Mouse (Mus musculus): Measurements from ENCODE around the gene Dusp16.

Dusp16 gene

DNA sequence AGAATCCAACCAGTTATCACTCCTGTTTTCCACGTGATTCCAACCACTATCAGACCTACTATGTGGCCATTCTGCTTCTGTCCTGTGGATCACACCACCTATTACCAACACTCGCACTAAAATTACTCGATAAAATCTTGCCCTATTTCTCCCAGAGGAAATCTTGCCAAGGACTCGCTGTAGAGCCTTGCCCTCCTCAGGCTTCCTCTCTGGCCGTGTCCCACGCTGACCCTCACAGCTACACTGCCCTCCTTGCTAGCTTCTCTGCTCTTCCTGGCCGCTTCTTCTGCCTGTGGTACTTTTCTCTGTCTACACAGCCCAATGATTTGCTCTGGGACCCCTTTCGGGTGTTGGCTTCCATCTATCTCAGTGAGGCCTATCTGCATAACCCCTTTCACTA, 59.6 kb downstream of the Dusp16 start:
- DNase-seq: no peak

DNA sequence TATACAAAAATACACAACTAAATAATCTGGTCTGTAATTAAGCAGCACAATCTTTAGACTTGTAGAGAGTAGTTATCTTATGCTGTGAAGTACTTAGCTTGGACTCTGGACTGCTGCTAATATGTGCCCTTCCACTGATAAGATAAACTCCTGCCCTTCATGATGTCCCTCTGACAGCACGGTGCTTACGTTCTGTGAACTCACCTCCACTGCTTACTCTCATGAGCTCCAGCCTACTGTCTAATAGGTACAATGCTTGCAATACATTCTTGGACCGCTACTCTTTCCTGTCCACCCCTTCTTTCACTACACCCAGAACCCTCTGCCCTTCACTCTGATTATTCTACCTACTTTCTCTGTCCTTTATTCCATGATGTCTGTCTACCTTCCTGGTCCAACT, 61.4 kb downstream of the Dusp16 start:
- no peak for DNase-seq

DNA sequence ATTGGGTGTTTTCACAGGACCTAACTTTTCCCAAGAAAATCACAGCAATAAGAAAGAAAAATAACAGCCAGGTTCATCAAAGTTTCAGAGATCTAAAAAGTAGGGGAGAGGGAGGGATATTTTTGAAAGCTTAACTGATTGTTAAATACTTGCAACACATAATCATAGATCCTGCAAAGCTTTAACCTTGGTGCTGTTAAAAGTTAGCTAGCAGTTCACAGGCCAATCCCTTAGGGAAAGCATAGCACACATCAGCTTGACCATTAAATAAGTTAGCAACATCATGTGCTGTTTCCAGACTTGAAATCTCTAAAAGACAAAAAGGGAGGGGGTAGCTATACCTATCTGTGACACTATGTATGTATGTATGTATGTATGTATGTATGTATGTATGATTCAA, 67.0 kb downstream of the Dusp16 start:
- DNase-seq: no peak

DNA sequence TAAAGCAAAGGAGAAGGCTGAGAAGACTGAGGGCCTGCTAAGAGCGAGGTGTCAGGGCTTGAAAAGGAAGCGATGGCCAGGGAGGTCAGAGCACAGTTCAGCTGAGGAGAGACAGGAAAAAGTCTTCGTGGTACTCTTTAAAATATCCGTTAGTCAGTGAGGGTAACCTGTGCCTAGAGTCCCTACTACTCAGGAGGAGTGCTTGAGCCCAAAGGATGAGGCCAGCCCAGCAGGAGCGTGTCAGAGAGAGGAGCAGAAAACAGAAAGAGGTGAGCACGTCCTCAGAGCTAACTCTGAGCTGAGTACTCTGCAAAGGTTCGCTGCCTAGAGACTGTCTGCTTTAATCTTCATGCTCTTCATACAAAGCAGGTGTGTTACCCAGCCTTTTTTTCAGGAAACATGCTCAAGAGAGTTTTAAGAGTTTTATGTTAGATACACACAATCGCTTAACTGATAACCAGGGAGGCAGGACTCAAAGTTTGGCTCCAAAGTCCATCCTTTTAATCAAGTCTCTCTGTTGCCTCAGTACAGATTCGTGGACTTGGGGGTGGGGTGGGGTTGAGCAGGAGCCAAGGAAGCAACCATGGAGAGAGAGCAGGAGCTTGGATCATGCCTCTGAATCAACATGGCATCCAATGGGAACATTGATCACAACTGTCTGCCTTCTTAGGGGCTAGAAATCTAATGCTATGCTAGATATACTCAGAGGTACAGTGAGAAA, 68.4 kb downstream of the Dusp16 start:
- peak; percentile 81 to 89 for DNase-seq

DNA sequence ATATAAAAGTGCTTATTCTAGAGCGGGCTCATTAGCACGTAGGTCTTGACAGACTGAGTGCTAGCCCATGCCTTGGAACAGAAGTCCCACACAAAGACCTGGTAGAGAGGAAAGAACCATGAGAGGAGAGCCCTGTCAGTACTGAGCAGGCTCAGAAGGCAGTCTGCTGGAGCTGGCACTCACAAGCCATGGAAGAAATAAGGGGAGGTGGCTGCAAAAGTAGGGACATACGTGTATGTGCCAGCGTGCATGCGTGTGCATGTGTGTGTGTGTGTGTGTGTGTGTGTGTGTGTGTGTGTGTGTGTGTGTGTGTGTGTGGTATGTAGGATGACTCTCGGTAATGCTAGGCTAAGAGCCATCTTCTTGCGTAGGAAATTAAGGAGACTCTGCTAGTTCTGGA, 69.1 kb downstream of the Dusp16 start:
- DNase-seq: no peak

DNA sequence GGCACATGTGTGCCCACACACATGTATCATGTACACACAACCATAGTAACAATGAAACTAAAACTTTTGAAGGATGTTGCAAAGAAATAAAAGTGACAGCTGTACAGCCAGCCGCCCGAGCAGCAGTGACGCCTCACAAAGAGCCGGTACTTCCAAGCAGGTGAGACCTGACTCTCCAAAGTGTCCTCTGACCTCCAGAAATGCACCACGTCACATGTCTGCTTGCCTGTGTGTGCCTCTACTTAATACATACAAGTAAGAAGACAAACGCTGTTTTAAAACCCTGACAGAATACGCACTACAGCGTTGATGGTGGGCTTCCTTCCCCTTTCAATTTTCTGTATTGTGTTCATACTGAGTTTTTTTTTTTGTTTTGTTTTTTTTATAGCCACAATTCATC, 69.5 kb downstream of the Dusp16 start:
- no peak for DNase-seq

DNA sequence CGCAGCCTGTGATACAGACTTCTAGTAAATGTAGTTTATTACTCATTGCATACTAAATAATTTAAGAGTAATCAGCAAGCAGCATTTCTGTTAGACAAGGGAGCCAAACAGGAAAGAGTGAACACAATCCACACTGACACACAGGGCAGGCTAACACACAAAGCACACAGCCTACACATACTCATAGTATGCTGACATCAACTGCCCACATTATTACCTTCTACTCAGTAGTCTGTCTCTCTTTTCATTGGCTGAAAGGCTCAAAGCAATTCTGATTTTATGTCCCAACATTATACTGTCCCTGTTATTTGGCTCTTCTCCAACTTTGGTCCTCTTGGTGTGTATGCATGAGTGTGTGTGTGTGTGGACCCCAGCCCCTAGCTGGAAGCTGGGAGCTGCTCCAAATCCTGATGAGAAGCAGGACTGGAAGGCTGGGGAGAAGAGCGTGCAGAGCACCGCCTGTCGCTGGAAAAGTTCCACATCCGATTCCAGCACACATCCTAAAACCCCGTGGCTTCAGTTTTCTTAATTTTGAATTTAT, 70.6 kb downstream of the Dusp16 start:
- no peak for DNase-seq

DNA sequence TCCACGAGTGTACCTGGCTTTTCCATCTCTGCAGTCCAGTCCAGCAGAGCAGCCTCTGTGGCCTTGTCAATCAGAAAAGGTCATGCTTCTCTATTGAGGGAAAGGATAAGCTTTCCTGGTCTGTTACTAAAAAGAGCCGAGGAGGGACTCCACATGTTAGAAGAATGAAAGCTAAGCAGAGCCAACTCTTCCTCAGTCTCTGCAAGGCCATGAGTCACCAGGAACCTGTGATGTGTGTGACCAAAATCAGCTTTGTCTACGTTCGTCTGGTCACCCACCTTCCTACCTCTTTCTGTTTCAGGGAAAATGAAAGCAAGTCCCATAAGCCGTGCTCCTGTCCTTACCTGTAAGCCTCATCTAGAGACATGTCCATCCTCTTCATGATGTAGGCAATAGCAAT, 72.3 kb downstream of the Dusp16 start:
- no peak for DNase-seq

DNA sequence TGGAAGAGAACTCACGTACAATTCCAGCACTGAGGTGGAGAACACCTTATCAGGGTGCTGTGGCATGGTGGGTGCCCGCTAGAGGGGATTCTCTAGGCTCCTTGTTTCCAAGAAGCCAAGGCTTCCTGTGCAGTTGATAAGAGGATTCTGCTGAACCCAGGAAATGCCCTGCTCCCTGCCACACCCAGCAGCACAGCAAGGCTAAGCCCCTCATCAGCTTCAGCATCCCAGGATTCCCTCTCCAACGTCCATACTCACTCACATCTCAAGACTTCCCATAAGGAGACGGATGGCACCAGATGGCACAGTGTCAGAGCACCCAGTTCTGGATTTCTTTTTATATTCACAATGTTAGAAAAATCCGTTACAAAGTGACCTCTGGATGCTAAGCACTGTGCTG, 73.3 kb downstream of the Dusp16 start:
- no peak for DNase-seq

DNA sequence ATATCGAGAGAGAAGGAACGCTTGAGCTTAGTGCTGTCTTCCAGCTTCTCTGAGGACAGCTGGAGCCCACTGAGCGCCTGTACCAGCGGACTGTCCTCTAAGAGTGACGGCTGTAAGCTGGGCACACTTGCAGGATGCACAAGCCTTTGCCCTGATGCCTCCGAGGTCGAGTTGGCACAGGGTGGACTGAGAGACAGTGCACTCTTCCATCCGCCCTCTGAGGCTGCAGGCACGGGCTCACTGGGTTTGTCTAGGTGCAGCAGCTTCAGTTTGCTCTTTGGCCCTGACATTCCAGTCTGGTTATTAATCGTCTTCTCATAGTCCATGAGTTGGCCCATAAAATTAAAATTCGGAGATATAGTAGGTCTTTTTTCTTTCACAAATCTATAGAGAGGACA, 73.8 kb downstream of the Dusp16 start:
- DNase-seq: peak; percentile 60 to 84

DNA sequence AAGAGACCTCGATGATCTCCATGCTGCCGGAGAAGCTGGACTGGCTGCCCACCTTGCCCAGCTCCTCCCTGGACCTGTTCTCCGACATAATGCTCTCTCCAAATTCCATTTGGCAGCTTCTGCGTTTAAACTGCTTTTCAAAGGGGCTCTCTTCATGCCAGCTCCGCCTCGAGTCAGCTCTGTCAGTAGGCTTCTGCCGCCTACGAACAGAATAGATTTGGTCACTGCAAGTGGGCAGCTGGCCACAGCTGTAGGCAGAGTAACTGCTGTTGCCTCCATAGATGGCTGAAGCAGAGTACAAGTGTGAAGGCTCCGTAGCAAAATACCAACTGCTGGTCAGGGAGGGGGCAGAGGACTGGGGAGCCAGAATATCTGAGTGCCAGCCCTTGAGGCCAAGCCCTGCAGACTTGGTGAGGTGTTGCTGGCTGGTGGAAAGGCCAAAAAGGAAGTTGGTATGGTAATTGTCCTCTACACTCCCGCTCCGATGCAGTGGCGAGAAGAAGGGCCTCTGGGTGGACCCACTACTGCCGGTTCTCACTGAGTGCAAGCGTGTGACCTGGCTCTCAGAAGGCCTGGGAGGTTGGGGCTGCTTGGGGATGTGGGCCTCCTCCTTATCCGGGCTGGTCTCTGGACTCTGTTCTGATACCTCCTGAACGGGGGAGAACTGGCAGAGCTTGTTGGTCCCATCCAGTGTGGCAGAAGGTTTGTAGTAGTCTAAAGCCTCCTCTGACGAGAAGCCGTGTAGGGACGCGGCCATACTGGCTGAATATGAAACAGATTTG, 74.3 kb downstream of the Dusp16 start:
- DNase-seq: peak in 1 of 2 experiments; percentile 51

DNA sequence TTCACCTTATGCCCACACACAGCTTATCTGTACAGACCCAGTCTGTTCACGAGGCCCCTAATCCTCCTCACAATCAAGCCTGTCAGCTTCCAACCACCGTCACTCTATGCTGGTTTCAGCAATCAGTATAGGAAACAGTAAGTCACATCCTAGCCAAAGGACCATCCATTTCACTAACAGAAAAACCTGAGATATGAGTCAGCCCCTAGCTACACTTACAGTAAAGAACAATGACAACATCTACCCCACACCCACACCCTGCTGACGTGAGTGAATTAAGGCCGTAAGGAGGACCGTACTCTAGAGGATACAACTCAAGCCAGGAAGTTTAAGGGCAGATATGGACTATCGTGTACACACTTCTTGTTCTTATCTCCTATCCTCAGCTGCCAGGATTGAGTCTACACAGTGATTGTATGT, 76.2 kb downstream of the Dusp16 start:
- no peak for DNase-seq

DNA sequence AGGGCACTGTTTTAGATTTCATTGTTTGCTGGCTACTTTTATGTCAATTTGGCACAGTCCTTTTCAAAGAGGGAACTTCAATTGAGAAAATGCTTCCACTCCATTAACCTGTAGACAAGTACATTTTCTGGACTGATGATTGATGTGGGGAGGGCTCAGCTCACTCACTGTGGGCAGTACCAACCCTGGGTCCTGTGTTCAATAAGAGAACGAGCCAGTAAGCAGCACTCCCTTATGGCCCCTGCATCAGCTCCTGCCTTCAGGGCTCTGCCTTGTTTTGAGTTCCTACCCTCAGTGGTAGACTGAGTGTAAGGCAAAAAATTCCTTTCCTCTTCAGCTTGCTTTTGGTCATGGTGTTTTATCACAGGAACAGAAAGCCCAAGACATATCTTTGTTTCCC, 78.5 kb downstream of the Dusp16 start:
- DNase-seq: no peak

DNA sequence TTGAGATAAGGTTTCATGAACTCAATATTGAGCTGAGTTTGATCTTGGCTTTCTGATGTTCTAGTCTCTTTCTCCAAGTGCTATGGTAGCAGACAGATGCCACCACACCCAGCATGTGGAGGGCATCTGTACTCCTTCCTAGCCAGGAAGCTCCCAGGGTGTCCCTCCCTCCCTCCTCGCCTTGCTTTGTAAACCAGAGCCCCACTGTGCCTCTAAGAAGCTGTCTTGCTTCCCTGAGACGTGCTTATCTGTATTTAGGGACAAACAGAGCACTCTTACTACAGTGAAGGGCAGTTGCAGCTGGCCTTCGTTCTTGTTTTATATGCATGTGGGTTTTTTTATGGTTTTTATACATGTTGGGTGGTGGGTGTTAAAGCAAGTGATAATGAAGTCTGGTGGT, 79.1 kb downstream of the Dusp16 start:
- DNase-seq: no peak

DNA sequence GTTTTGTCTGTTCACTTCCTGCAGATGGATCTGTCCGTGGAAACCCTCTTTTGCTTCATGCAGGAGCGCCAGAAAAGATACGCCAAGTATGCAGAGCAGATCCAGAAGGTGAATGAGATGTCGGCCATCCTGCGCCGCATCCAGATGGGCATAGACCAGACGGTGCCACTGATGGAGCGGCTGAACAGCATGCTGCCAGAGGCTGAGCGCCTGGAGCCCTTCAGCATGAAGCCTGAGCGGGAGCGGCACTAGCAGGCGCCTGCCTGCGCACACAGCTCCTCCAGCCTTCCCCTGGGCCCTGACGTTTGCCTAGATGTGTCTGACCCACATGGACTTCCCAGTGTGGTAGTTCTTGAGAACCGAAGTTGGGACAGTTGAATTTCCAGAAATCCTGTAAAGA, 82.4 kb downstream of the Dusp16 start:
- no peak for DNase-seq

DNA sequence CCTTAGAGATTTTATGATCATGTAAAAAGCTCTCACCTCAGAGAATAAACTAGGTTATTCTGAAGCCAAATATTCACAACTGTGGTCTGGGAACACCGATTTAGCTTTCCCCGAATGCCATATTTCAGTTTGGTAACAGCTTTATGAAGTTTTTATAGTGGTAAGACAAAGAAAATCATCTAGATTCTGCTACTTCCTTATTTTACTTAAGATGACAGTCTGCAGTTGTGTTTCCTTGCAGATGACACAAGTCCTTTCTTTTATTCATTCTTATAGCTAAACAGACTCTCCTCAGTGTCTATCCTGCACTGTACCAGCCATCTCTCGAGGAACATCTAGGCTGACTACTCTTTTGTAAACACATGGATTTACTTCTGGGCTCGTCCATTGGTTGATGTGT, 86.0 kb downstream of the Dusp16 start:
- no peak for DNase-seq

DNA sequence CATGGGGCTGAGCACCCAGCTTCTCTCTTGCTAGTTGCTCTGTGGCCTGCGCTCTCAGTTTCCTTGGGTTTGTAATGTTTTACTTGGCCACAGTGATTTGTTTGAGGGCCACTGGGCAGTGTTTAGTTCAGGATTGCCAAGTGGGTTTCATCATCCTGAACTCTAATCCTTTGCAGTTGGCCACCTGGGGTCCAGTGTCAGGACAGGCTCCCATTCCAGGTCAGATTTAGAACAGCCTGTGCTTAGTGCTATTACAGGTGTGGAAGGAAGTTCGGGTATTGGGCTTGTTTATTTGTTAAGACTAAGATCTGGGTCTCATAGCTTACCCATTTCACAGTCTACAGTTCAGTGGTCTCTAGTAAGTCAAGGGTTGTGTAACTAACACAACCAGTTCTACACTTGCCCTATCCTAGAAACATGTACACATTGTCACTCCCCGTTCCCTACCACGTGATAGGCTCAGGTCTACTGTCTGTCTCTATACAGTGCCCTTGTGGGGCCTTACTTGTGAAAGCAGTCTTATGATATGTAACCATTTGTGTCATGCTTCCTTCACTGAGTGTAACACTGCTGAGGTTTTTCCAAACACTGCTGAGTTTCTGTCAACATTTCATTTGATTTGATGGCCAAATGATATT, 89.3 kb downstream of the Dusp16 start:
- DNase-seq: peak; percentile 36 to 76

DNA sequence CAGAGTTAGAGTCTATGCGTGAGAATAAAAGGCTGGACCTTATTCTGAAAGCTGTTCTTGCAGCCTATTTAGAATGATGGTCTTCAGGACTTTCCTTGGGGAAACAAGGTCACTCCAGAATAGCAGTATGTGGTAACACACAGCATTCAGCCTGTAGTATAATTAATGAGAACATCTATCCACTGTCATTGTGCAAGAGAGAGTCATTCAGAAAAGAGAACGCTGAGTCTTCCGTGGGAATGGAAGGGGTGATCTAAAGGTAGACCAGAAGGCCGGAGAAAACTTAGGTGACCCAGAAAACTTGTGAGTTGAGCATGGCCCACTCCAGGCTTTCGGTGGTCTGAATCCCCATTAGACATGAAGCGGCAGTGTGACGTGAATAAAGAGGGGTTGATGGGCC, 90.2 kb downstream of the Dusp16 start:
- DNase-seq: no peak

DNA sequence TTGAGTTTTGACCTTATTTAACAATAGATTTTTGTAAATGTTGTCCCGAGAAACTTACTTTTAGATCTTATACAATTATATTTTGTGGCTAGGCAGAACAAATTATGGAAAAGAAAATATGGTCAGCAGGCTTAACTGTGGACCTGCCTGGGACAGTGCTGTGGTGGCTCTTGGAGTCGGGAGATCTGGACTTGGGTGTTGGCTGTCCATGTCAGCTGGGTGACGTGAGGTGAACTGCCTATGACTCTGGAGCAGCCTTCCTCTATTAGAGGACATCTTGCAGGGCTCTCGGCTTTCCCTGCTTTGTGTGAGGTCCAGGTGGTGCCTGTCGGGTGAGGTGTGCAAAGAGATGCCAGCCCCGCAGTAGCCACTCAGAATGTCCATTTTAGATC, 91.2 kb downstream of the Dusp16 start:
- DNase-seq: no peak

DNA sequence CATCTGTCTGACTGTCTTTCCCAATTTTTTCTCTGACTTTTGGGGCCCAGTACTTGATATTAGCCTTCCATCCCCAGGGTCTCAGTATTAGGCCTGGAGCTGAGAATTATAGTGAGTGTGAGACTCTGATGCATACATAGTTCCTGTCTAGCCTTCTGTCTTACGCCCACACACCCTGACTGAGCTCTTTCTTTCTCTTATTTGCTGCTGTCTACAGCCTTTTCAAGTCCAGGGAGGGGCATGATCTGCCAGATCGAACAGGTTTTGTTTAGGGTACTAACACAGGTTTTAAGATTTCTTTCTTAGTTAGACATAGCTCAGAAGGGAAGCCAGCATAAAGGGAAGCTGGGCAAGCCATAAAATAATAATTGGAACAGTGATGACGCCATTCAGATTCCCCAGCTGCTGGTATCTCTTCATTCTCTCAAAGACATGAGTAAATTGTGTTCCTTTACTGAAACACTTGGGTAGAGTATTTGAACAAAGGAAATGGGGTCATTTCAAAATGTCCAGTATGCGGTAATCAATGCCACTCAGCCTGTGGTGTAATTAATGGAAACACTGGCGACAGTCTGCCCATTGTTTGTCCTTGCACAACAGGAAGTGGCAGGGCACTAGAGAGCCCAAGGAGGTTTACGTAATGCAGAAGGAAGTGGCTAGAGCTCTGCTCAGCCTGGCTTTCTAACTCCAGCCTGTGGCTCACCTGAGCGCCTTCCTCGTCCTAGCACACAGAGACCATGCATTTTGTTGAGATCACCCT, 91.8 kb downstream of the Dusp16 start:
- peak in 1 of 2 experiments; percentile 56 for DNase-seq

DNA sequence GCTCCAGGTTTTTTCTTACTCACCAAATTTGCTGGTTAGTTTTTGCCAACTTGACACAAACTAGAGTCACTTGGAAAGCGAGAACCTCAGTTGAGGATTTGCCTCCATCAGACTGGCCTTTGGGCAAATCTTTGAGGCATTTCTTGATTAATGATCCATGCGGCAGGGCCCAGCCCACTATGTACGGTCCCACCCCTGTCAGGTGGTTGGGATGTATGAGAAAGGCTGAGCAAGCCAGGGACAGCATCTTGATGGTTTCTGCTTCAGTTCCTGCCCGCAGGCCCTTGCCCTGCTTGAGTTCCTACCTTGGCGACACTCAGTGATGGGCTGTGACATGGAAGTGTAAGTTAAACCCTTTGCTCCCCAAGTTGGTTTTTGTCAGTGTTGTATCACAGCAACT, 94.2 kb downstream of the Dusp16 start:
- peak in 1 of 2 experiments; percentile 43 for DNase-seq

DNA sequence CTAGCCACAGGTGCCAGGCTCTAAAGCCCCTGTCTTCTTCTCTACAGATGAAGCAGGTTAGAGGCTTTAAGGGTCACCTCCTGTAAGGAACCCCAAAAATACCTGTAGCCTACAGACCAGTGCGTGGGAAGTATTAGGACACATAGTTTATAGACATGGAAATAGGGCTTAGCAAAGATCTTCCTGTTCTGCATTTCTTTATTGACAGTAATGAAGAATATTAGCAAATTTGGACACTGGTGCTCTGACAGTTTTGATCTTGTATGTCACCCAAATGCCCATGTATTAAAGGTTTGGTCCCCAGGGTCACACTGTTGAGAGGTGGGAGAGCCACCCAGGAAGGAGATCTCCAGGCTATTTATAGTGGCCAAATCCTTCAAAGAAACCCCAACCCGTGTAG, 95.9 kb downstream of the Dusp16 start:
- DNase-seq: no peak

DNA sequence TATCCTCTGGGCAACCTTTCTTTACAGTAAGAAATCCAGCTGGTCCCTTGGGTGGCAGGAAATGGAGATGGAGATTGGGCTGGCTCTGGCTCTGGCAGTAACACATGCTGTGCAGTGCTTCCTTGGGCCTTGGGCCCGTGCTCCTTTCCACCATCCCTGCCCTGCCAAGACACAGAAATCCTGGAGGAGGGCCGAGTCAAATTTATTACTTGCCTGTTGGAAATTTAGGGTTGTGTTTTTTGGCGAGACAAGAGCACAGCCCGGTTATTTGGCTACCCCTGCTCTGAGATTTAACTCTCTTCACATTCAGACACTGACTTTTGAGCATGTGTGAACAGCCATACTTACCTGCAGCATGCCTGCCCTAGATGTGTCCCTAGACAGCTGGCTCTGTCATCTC, 96.3 kb downstream of the Dusp16 start:
- DNase-seq: peak; percentile 22 to 51
